Mouse (Mus musculus) ES-E14 (cell line): ENCODE measurements around the gene Mblac2. TPM values are rescaled to one million over a fixed set of nuclear protein-coding genes. Genes with fewer than 3 reads are reported as not detected.
"Not testable (repeated sequence)": the region's sequence is repeated elsewhere in the genome, so short reads cannot be mapped to it uniquely, and the experiment has no call there.

Experiments used
- DNase-seq: peaks from one replicate; pipeline ENCODE4 v3.0.0-alpha.2; 2013; ENCODE audit warnings: low read depth, low spot score
- H3K27ac ChIP-seq: 2 replicates; pipeline ENCODE4 v1.5.1; 2012; ENCODE audit warnings: low read depth, mild to moderate bottlenecking, low read length, moderate library complexity, mixed read lengths; ENCODE audit not compliant: poor library complexity, insufficient read depth, severe bottlenecking
- H3K36me3 ChIP-seq: 2 replicates; pipeline ENCODE4 v1.6.1; 2012; ENCODE audit warnings: mild to moderate bottlenecking, low read length, moderate library complexity, mixed read lengths; ENCODE audit not compliant: control insufficient read depth, poor library complexity, insufficient read depth, severe bottlenecking
- H3K4me1 ChIP-seq, 2 experiments: fragments of 150-350 bp in 1 of 2; sonication (generic) in 1 of 2; 2 replicates each; pipeline ENCODE4 v1.6.1; 2012; ENCODE audit warnings: low read length in 2 of 2, mild to moderate bottlenecking in 1 of 2, mixed read lengths in 1 of 2; ENCODE audit not compliant: control insufficient read depth in 2 of 2, insufficient read depth in 2 of 2, poor library complexity in 1 of 2
- H3K4me3 ChIP-seq, 2 experiments: fragments of 150-350 bp in 1 of 2; sonication (generic) in 1 of 2; 2 replicates each; pipeline ENCODE4 v1.5.1; 2012; ENCODE audit warnings: low read length in 2 of 2, low read depth in 1 of 2, mild to moderate bottlenecking in 1 of 2, mixed read lengths in 1 of 2; ENCODE audit not compliant: insufficient read depth in 1 of 2, poor library complexity in 1 of 2, severe bottlenecking in 1 of 2
- H3K9ac ChIP-seq: 2 replicates; pipeline ENCODE4 v1.6.1; 2012; ENCODE audit warnings: low read depth, mild to moderate bottlenecking, low read length, mixed read lengths; ENCODE audit not compliant: poor library complexity, insufficient read depth, severe bottlenecking
- H3K9me3 ChIP-seq: fragments of 150-350 bp; sonication (generic); 2 replicates; pipeline ENCODE4 v1.6.1; 2012; ENCODE audit warnings: low read depth, mild to moderate bottlenecking, low read length; ENCODE audit not compliant: control insufficient read depth, insufficient read depth
- CHD2 ChIP-seq: IDR thresholded peaks from 2 replicates; pipeline ENCODE4 v1.6.1; 2014; ENCODE audit warnings: mild to moderate bottlenecking, low read depth, low read length, inconsistent platforms
- HCFC1 ChIP-seq: IDR thresholded peaks from 2 replicates; pipeline ENCODE4 v1.6.1; 2012; ENCODE audit warnings: low read length, inconsistent platforms, borderline replicate concordance; ENCODE audit not compliant: insufficient read depth
- MAFK ChIP-seq: IDR thresholded peaks from 2 replicates; pipeline ENCODE4 v1.6.1; 2014; ENCODE audit warnings: mild to moderate bottlenecking, low read depth, low read length, inconsistent platforms; ENCODE audit not compliant: insufficient read depth
- ZC3H11A ChIP-seq: IDR thresholded peaks from 2 replicates; pipeline ENCODE4 v1.6.1; 2012; ENCODE audit warnings: low read depth, mild to moderate bottlenecking, inconsistent platforms, low read length, borderline replicate concordance
- ZNF384 ChIP-seq: IDR thresholded peaks from 2 replicates; pipeline ENCODE4 v1.6.1; 2012; ENCODE audit warnings: low read depth, low read length, inconsistent platforms
- in situ Hi-C, 2 experiments: fragments of 600-800 bp; cut with MboI; formaldehyde crosslinking; loops; one replicate each; pipeline ENCODE4 v1.15.1; 2025; ENCODE audit warnings: low sequenced_read_pairs in 2 of 2, inconsistent platforms in 1 of 2; ENCODE audit not compliant: unreplicated experiment in 2 of 2
- total RNA-seq: library from RNA; depleted of rRNA; stranded (reverse); fragments of 300-350 nt; gene quantifications from 2 replicates; pipeline ENCODE4 v1.2.3, GENCODE M21; 2012

Gene Mblac2
- total RNA-seq, 1 experiment, result 1.3 TPM

DNA sequence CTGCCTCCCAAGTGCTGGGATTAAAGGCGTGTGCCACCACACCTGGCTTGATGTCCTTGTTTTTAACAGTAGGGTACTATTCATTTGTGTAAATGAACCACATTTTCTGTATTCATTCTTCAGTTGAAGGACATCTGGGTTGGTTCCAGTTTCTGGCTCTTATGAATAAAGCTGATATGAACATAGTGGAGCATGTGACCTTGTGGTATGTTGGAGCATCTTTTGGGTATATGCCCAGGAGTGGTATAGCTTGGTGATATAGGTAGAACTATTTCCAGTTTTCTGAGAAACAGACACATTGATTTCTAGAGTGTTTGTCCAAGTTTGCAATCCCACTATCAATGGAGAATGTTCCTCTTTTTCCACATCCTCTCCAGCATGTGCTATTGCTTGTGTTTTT is 2.8 kb downstream of the Mblac2 start:
- DNase-seq, result no peak
- TF ChIP-seq MAFK (no peak), CHD2 (no peak), ZNF384 (no peak), HCFC1 (no peak), ZC3H11A (no peak)
- Histone ChIP-seq H3K4me1 (peaks cover 0 to 7% of the 10 kb centered on the region in 2 experiments; a peak in 2 of 4 replicates), H3K9ac (no peak overlapping the region), H3K9me3 (no peaks in the 10 kb centered on the region), H3K4me3 (no peak overlapping the region), H3K27ac (no peak overlapping the region), H3K36me3 (no peaks in the 10 kb centered on the region)
- in situ Hi-C loops, result no loop called here

DNA sequence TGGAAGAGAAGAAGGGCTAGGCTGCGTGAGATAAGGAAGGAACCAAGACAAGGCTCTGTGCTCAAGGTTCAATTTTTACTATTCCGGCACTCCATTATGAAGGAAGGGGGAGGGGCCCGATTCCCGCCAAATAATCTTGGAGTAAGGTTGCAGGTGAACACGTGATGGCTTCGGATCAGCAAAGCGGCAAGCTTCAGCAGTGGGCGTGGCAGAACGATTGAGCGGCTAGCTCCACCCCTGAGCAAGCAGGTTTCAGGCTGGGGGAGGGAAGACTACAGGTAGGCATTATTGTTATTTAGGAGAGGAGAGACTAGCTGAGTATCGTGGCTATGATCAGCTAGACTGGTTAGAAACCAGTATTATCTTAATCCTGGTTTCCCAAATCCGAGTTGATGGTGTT is 17.0 kb downstream of the Mblac2 start:
- DNase-seq, H3K4me1 ChIP-seq, H3K27ac ChIP-seq, H3K9me3 ChIP-seq, in situ Hi-C loops, H3K36me3 ChIP-seq: not testable (repeated sequence)
- H3K9ac ChIP-seq, result peak overlapping the region; percentile 26; the same call in 1 of the 2 replicates
- peak overlapping the region in 1 of 2 experiments; percentile 20; a peak in 1 of 4 replicates for H3K4me3 ChIP-seq

DNA sequence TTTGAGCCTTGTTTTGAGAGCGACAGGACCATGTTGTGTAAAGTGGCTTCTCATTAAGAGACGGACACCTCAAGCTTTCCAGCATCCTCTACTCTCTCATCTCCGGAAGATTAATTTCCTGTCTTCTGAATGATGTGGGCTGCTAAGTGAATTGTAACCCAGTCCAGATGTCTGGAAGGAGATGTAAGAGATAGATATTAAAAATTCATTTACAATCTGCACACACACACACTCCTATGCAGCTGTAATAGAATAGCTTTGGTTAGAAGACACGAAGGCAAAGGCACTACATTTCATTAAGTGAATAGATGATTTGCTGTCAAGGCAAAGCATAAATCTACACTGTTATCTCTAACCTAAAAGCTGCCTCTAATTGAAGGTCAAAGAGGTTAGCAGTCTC is 18.0 kb downstream of the Mblac2 start:
- Histone ChIP-seq H3K36me3 (no peaks in the 10 kb centered on the region), H3K9ac (no peak overlapping the region), H3K4me1 (peaks cover 0 to 4% of the 10 kb centered on the region in 2 experiments; a peak in 1 of 4 replicates), H3K9me3 (no peaks in the 10 kb centered on the region), H3K27ac (no peak overlapping the region), H3K4me3 (no peak overlapping the region)
- in situ Hi-C loops, result no loop called here
- TF ChIP-seq ZC3H11A (no peak), MAFK (no peak), ZNF384 (no peak), CHD2 (no peak), HCFC1 (no peak)
- DNase-seq, result no peak

DNA sequence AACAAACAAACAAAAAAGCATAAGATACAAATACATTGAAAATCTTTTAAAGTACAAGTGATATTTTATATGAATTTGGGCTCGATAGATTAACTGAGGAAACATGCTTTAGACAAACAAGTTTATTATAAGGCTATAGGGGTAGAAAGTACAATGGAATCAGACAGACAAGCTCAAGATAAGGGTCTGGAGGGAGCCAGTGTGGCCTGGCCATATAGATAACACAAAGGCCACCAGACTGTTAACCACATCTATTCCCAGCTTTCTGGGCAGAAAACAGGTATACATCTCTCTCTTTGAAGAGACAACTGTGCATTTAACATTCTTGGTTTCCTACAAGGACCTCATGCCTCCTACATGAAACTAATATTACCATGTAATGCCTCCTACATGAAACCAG is 19.2 kb downstream of the Mblac2 start:
- H3K4me1 ChIP-seq, result peaks cover 0 to 4% of the 10 kb centered on the region in 2 experiments; a peak in 1 of 4 replicates
- DNase-seq, result no peak
- in situ Hi-C loops, result no loop called here
- TF ChIP-seq ZNF384 (no peak), CHD2 (no peak), ZC3H11A (no peak), MAFK (no peak), HCFC1 (no peak)
- H3K27ac ChIP-seq, result no peak overlapping the region
- no peaks in the 10 kb centered on the region for H3K9me3 ChIP-seq
- H3K4me3 ChIP-seq, result no peak overlapping the region
- H3K36me3 ChIP-seq, result no peaks in the 10 kb centered on the region
- H3K9ac ChIP-seq, result no peak overlapping the region

DNA sequence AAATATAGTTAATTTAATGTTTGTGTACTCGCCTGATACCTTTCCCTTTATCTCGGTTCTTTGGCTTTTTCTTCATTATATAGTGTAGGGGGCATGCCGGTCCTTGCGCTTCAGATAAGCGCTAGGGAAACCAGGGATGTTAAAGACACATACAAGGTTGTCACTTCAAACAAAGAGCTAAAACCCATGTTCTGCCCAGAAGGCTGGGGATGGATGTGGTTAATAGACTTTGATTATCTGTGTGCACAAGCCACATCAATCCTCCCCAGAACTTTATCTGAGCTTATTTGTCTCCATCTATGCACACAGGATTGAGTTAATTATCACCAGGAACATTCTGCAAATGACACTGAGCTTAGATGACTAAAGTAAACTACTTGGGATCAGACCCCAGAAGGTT is 25.5 kb downstream of the Mblac2 start:
- H3K9me3 ChIP-seq, result no peaks in the 10 kb centered on the region
- no peak overlapping the region for H3K4me3 ChIP-seq
- TF ChIP-seq MAFK, result no peak
- in situ Hi-C loops, result no loop called here
- H3K27ac ChIP-seq, result no peak overlapping the region
- DNase-seq, result no peak
- no peak overlapping the region for H3K9ac ChIP-seq
- H3K36me3 ChIP-seq, result no peaks in the 10 kb centered on the region
- H3K4me1 ChIP-seq, result no peaks in the 10 kb centered on the region
